Mouse (Mus musculus) liver, embryonic 11.5 days (tissue): ENCODE measurements around the gene Wdfy1. TPM values are rescaled to one million over a fixed set of nuclear protein-coding genes. Genes with fewer than 3 reads are reported as not detected.

Experiments
- ATAC-seq: fragments of 200-750 bp; cut with Nextera tagmentation; replicated peaks from 2 replicates; pipeline ENCODE4 v1.8.0; 2017; ENCODE audit warnings: moderate number of reproducible peaks, mild to moderate bottlenecking, moderate TSS enrichment, moderate library complexity; ENCODE audit not compliant: low FRiP score
- DNase-seq: peaks from one replicate; pipeline ENCODE4 v3.0.0-alpha.2; 2017; ENCODE audit warnings: low spot score
- H3K27ac ChIP-seq: fragments of 300-500 bp; sonication (generic); 2 replicates; pipeline ENCODE4 v1.5.1; 2014; ENCODE audit warnings: mild to moderate bottlenecking, low read depth, low read length, control low read depth
- H3K27me3 ChIP-seq: fragments of 300-500 bp; sonication (generic); replicated peaks from 2 replicates; pipeline ENCODE4 v1.6.1; 2014; ENCODE audit warnings: low read length, mixed read lengths; ENCODE audit not compliant: control insufficient read depth, insufficient read depth
- H3K36me3 ChIP-seq: fragments of 300-500 bp; sonication (generic); 2 replicates; pipeline ENCODE4 v1.6.1; 2014; ENCODE audit warnings: mild to moderate bottlenecking, low read length, moderate library complexity, mixed read lengths; ENCODE audit not compliant: control insufficient read depth, insufficient read depth
- H3K4me1 ChIP-seq: fragments of 300-500 bp; sonication (generic); replicated peaks from 2 replicates; pipeline ENCODE4 v1.6.1; 2014; ENCODE audit warnings: low read length, mixed read lengths; ENCODE audit not compliant: control insufficient read depth, insufficient read depth
- H3K4me2 ChIP-seq: fragments of 300-500 bp; sonication (generic); 2 replicates; pipeline ENCODE4 v1.6.1; 2014; ENCODE audit warnings: mild to moderate bottlenecking, control low read depth, moderate library complexity
- H3K4me3 ChIP-seq: fragments of 300-500 bp; sonication (generic); 2 replicates; pipeline ENCODE4 v1.5.1; 2014; ENCODE audit warnings: low read depth, low read length, control low read depth
- H3K9ac ChIP-seq: fragments of 300-500 bp; sonication (generic); 2 replicates; pipeline ENCODE4 v1.6.1; 2014; ENCODE audit warnings: low read depth, low read length, control low read depth
- H3K9me3 ChIP-seq: fragments of 300-500 bp; sonication (generic); 2 replicates; pipeline ENCODE4 v1.6.1; 2016; ENCODE audit warnings: low read length, inconsistent platforms, mixed read lengths; ENCODE audit not compliant: control insufficient read depth
- WGBS: fragments of 180-500 bp; shearing (Covaris S2); extraction: QIAGEN DNeasy Blood & Tissue Kit; methylation state at CpG from one replicate; pipeline ENCODE4 v1.1.7; 2014; 5-methylcytosine and 5-hydroxymethylcytosine counted together
- polyA plus RNA-seq: library from polyadenylated mRNA; unstranded; fragments of >200 nt; fragmentation: Nextera tagmentation; extraction: Ambion mirVana; gene quantifications from 2 replicates; pipeline ENCODE4 v1.2.1, GENCODE M21; 2014

Wdfy1 gene
- polyA plus RNA-seq, 1 experiment from 2014 or later = 28.2 TPM

GRCm38 (mm10) chr1:79671196-79671542, 104.8 kb downstream of the Wdfy1 start:
- no peaks in the 10 kb centered on the region for H3K36me3 ChIP-seq
- H3K4me2 ChIP-seq = peak overlapping the region; percentile 93
- peak overlapping the region; percentile 82 for H3K4me3 ChIP-seq
- WGBS = under 1% methylated on average over 11 of the region's 11 CpGs
- H3K9ac ChIP-seq = peak overlapping the region; percentile 70
- H3K27me3 ChIP-seq = peaks cover 8% of the 10 kb centered on the region; the same call in 1 of the 2 replicates
- no peaks in the 10 kb centered on the region for H3K9me3 ChIP-seq
- ATAC-seq (no peak), DNase-seq (peak; percentile 35)
- 0 out of 2 replicates have a peak, but pooled peaks cover 3% of the 10 kb centered on the region for H3K4me1 ChIP-seq
- H3K27ac ChIP-seq = no peak overlapping the region

GRCm38 (mm10) chr1:79669419-79669974, 106.4 kb downstream of the Wdfy1 start:
- no peak overlapping the region for H3K9ac ChIP-seq
- DNase-seq (no peak), ATAC-seq (no peak)
- no peaks in the 10 kb centered on the region for H3K36me3 ChIP-seq
- WGBS = 65% methylated on average over 9 of the region's 9 CpGs
- H3K4me3 ChIP-seq = no peak overlapping the region
- no peak overlapping the region for H3K4me2 ChIP-seq
- 0 out of 2 replicates have a peak, but pooled peaks cover 3% of the 10 kb centered on the region for H3K4me1 ChIP-seq
- no peaks in the 10 kb centered on the region for H3K9me3 ChIP-seq
- peaks cover 8% of the 10 kb centered on the region; the same call in 1 of the 2 replicates for H3K27me3 ChIP-seq
- H3K27ac ChIP-seq = no peak overlapping the region

DNA sequence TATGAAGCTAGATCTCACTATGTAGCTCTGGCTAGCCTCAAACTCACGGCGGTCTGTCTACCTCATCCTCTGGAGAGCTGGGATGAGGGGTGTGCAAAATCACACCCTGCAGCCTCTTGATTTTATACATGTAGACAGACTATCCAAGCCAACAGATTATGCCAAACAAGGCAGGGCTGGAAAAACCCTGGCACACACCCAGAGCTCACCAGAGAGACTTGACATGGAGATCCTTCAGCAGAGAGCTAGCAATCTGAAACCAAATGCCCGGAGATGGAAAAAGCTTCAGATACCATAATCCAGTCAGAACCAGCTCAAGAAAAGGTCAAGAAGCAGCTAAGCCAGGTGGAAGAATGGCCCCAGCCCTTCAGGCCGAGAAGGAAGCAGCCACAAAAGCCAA, 111.0 kb downstream of the Wdfy1 start:
- WGBS = 85% methylated on average over 4 of the region's 4 CpGs
- no peak for DNase-seq
- Histone ChIP-seq H3K27ac (no peak overlapping the region), H3K9ac (no peak overlapping the region), H3K4me2 (no peak overlapping the region), H3K4me1 (0 out of 2 replicates have a peak, but pooled peaks cover 3% of the 10 kb centered on the region), H3K4me3 (no peak overlapping the region), H3K27me3 (no peaks in the 10 kb centered on the region), H3K9me3 (no peaks in the 10 kb centered on the region), H3K36me3 (no peaks in the 10 kb centered on the region)
- ATAC-seq = no peak

DNA sequence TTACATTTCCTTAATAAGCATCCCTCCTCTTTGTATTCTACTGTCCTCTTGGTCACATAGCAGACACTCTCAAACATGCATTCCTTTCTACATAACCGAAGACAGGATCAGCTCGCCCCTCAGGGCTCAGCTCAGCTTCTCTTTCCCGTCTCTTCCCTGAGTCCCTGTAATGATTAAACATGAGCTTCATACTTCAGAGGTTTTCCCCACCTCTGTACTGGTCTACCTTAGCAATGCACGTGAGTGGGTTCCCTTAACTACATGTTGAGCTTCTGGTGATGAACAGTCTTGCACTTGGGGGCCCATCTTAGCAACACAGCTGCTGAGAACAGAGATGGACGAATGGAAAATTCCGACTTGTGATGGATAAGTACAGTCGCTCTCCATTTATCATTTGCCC, 116.3 kb downstream of the Wdfy1 start:
- 81% methylated on average over 7 of the region's 7 CpGs for WGBS
- Histone ChIP-seq H3K9me3 (no peaks in the 10 kb centered on the region), H3K27ac (no peak overlapping the region), H3K9ac (no peak overlapping the region), H3K4me3 (no peak overlapping the region), H3K27me3 (no peaks in the 10 kb centered on the region), H3K4me2 (no peak overlapping the region), H3K36me3 (no peaks in the 10 kb centered on the region), H3K4me1 (no peaks in the 10 kb centered on the region)
- ATAC-seq = no peak
- DNase-seq = no peak

DNA sequence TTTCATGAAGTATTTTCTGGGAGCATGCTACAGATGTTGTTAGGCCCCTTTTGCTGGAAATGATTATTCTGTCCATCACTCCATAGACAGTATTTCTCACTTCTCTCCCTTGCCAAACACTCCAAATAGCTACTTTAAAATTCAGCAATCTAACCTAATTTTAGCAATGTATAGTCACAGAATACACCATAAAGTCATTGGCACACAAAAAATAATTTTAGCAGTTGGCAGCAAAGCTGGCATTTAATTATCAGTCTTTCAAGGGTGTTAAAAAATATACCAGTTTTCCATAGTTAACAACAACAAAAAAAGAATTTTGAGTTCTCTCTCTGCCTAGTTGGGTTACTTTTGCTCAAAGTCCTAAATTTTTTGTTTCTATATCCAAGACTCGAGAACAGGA, 118.5 kb downstream of the Wdfy1 start:
- no peak overlapping the region for H3K4me2 ChIP-seq
- H3K4me3 ChIP-seq = no peak overlapping the region
- DNase-seq (no peak), ATAC-seq (no peak)
- 70% methylated on average over 1 of the region's 1 CpGs for WGBS
- H3K9me3 ChIP-seq = no peaks in the 10 kb centered on the region
- H3K9ac ChIP-seq = no peak overlapping the region
- H3K4me1 ChIP-seq = no peaks in the 10 kb centered on the region
- no peak overlapping the region for H3K27ac ChIP-seq
- H3K36me3 ChIP-seq = no peaks in the 10 kb centered on the region
- no peaks in the 10 kb centered on the region for H3K27me3 ChIP-seq

GRCm38 (mm10) chr1:79655819-79656555, 120.0 kb downstream of the Wdfy1 start:
- Histone ChIP-seq H3K27ac (no peak overlapping the region), H3K4me3 (no peak overlapping the region), H3K9ac (no peak overlapping the region), H3K4me2 (no peak overlapping the region), H3K27me3 (no peaks in the 10 kb centered on the region), H3K4me1 (no peaks in the 10 kb centered on the region), H3K36me3 (no peaks in the 10 kb centered on the region), H3K9me3 (no peaks in the 10 kb centered on the region)
- WGBS = 75% methylated on average over 4 of the region's 4 CpGs
- ATAC-seq = no peak
- no peak for DNase-seq

DNA sequence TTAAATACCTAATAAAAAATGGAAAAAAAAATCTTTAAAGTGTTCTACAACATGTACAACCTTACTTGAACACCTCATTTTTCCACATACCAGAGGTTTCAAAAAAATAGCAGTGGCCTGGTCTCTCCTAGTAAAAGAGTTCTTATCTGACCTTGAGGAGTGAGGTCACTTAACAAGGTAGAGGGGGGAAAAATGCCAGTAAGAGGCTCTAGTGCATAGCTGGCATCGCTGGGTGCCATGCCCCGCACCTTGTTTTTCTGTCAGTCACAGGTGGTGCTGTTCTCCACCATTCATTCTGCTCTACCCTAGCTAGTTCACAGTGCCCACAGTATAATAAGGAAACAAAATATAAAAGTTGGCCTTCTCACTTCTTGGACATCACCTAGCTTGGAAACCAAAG, 121.0 kb downstream of the Wdfy1 start:
- DNase-seq = no peak
- Histone ChIP-seq H3K4me2 (no peak overlapping the region), H3K4me3 (no peak overlapping the region), H3K4me1 (no peaks in the 10 kb centered on the region), H3K36me3 (no peaks in the 10 kb centered on the region), H3K9me3 (no peaks in the 10 kb centered on the region), H3K27me3 (no peaks in the 10 kb centered on the region), H3K27ac (no peak overlapping the region), H3K9ac (no peak overlapping the region)
- no peak for ATAC-seq
- WGBS = 90% methylated on average over 2 of the region's 2 CpGs
